Mouse (Mus musculus) midbrain, embryonic 14.5 days (tissue): ENCODE measurements around the gene Dsn1. TPM values are rescaled to one million over a fixed set of nuclear protein-coding genes. Genes with fewer than 3 reads are reported as not detected.

Experiments
- ATAC-seq: fragments of 200-750 bp; cut with Nextera tagmentation; 2 replicates; pipeline ENCODE4 v1.8.0; 2017; ENCODE audit warnings: moderate number of reproducible peaks, moderate library complexity; ENCODE audit not compliant: low FRiP score, low TSS enrichment
- DNase-seq: peaks from one replicate; pipeline ENCODE4 v3.0.0-alpha.2; 2015
- H3K27ac ChIP-seq: fragments of 300-500 bp; sonication (generic); replicated peaks from 2 replicates; pipeline ENCODE4 v1.5.1; 2014; ENCODE audit warnings: mild to moderate bottlenecking, low read depth, low read length, moderate library complexity
- H3K27me3 ChIP-seq: fragments of 300-500 bp; sonication (generic); 2 replicates; pipeline ENCODE4 v1.6.1; 2014; ENCODE audit warnings: low read length, control low read depth, mixed read lengths; ENCODE audit not compliant: control insufficient read depth, insufficient read depth
- H3K36me3 ChIP-seq: fragments of 300-500 bp; sonication (generic); 2 replicates; pipeline ENCODE4 v1.6.1; 2014; ENCODE audit warnings: low read length, control low read depth; ENCODE audit not compliant: control insufficient read depth, insufficient read depth
- H3K4me1 ChIP-seq: fragments of 300-500 bp; sonication (generic); 2 replicates; pipeline ENCODE4 v1.6.1; 2014; ENCODE audit warnings: mild to moderate bottlenecking, antibody characterized with exemption, low read length, control low read depth; ENCODE audit not compliant: control insufficient read depth, insufficient read depth
- H3K4me2 ChIP-seq: fragments of 300-500 bp; sonication (generic); 2 replicates; pipeline ENCODE4 v1.6.1; 2014; ENCODE audit warnings: mild to moderate bottlenecking, low read length, moderate library complexity
- H3K4me3 ChIP-seq: fragments of 300-500 bp; sonication (generic); replicated peaks from 2 replicates; pipeline ENCODE4 v1.5.1; 2014; ENCODE audit warnings: low read depth, low read length
- H3K9ac ChIP-seq: fragments of 300-500 bp; sonication (generic); replicated peaks from 2 replicates; pipeline ENCODE4 v1.6.1; 2014; ENCODE audit warnings: mild to moderate bottlenecking, low read length, moderate library complexity
- H3K9me3 ChIP-seq: fragments of 300-500 bp; sonication (generic); 2 replicates; pipeline ENCODE4 v1.6.1; 2016; ENCODE audit warnings: low read length, control low read depth, mixed read lengths; ENCODE audit not compliant: control insufficient read depth
- WGBS: fragments of 180-500 bp; shearing (Covaris S2); extraction: QIAGEN DNeasy Blood & Tissue Kit; methylation state at CpG from one replicate; pipeline ENCODE4 v1.1.7; 2014; 5-methylcytosine and 5-hydroxymethylcytosine counted together
- polyA plus RNA-seq: library from polyadenylated mRNA; unstranded; fragments of >200 nt; fragmentation: Nextera tagmentation; extraction: Ambion mirVana; gene quantifications from 2 replicates; pipeline ENCODE4 v1.2.1, GENCODE M21; 2014

Gene Dsn1
- polyA plus RNA-seq, 1 experiment from 2014 or later: 13.7 TPM

DNA sequence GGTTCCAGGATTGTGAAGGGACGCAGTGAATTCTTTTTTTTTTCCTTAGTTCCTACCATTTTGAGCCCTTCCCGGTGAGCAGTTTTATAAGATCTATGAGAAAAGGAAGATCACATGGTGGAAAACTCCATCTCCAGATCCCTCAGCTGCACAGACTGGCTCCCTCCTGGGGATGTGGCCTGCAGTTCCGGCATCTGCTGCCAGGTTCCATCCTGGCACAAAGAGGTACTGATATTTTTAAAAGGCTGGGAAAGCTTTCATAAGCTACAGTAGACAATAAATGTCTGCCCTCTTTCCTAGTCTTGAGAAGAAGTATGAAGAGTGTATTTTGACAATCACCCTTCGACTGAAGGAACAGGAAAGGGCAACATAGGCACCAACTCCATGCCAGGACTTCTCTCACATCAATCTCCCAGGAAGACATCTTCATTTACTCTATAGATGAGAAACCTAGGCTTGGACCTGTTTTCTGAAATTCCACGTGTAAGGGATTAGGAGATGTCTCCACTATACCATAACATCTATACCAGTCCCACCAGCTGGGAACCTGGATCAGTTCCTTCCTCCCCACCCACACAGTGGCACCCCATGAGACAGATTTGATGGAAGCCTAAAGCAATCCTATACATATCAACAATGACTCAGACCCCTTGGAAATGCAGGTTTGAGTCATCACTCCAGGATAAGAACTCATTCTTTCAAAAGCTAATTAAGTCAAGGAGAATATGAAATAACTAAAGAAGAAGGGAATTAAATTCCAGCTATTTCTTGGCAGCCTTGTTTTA lies 33.4 kb downstream of the Dsn1 start:
- ATAC-seq (no peak), DNase-seq (no peak)
- no peaks in the 10 kb centered on the region for H3K4me1 ChIP-seq
- H3K4me3 ChIP-seq: no peak overlapping the region
- 87% methylated on average over 5 of the region's 5 CpGs for WGBS
- no peak overlapping the region for H3K9ac ChIP-seq
- H3K4me2 ChIP-seq: no peak overlapping the region
- H3K9me3 ChIP-seq: no peaks in the 10 kb centered on the region
- H3K36me3 ChIP-seq: 0 out of 2 replicates have a peak, but pooled peaks cover 2% of the 10 kb centered on the region
- no peaks in the 10 kb centered on the region for H3K27me3 ChIP-seq
- H3K27ac ChIP-seq: no peak overlapping the region

- Histone ChIP-seq H3K27me3 (no peaks in the 10 kb centered on the region), H3K9me3 (no peaks in the 10 kb centered on the region), H3K9ac (no peak overlapping the region), H3K4me1 (no peaks in the 10 kb centered on the region), H3K4me2 (no peak overlapping the region), H3K27ac (no peak overlapping the region), H3K4me3 (no peak overlapping the region), H3K36me3 (0 out of 2 replicates have a peak, but pooled peaks cover 2% of the 10 kb centered on the region)
- DNase-seq (no peak), ATAC-seq (no peak)
- 77% methylated on average over 7 of the region's 7 CpGs for WGBS
Measured at GRCm38 (mm10) chr2:156970253-156970652, 36.7 kb downstream of the Dsn1 start.

GRCm38 (mm10) chr2:156968501-156968900 lies 38.5 kb downstream of the Dsn1 start:
- Histone ChIP-seq H3K9ac (no peak overlapping the region), H3K4me1 (no peaks in the 10 kb centered on the region), H3K27me3 (no peaks in the 10 kb centered on the region), H3K9me3 (no peaks in the 10 kb centered on the region), H3K4me3 (no peak overlapping the region), H3K36me3 (0 out of 2 replicates have a peak, but pooled peaks cover 2% of the 10 kb centered on the region), H3K4me2 (no peak overlapping the region), H3K27ac (no peak overlapping the region)
- DNase-seq: no peak
- WGBS: 79% methylated on average over 4 of the region's 4 CpGs
- no peak for ATAC-seq

DNA sequence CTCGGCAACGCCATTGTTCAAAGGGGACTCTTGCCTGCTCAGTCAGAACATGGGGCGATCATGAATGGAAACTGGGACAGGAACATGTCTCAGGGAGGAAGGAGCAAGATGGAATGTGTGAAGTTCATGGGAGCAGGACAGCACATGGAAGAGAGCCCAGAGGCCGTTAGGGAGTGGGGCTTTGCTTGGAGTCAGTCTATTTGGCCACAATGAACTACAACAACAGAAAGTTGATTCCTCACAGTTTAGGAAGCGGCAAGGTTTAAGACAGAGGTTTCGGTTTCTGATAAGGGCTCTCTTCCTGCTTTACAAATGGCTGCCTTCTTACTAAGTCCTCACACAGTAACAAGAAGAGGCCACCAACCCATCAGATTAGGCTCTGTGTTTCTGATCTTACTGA lies 39.6 kb downstream of the Dsn1 start:
- Histone ChIP-seq H3K36me3 (0 out of 2 replicates have a peak, but pooled peaks cover 2% of the 10 kb centered on the region), H3K27ac (no peak overlapping the region), H3K27me3 (no peaks in the 10 kb centered on the region), H3K4me3 (no peak overlapping the region), H3K4me1 (no peaks in the 10 kb centered on the region), H3K4me2 (no peak overlapping the region), H3K9ac (no peak overlapping the region), H3K9me3 (no peaks in the 10 kb centered on the region)
- ATAC-seq (no peak), DNase-seq (no peak)
- WGBS: 83% methylated on average over 6 of the region's 6 CpGs

DNA sequence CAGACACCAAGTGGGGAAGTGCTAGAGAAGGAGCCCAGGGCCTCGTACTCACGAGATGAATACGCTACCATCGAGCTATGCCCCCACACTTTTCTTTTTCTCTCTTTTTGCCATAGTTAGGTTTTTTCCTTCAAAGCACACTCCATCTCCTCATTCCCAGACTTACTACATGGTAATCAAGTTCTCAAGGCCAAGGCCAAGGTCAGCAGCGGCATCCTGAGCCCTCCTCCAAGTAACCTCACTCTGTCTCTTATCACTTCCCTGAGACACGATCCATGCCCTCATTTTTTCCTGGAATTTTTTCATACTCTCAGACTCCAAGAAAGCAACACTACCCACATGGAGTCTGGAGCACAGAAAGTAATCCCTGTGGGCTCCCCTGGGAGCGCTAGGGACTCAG lies 43.1 kb downstream of the Dsn1 start:
- H3K9me3 ChIP-seq: no peaks in the 10 kb centered on the region
- no peak overlapping the region for H3K9ac ChIP-seq
- H3K4me1 ChIP-seq: no peaks in the 10 kb centered on the region
- no peak overlapping the region for H3K27ac ChIP-seq
- ATAC-seq: no peak
- H3K4me3 ChIP-seq: no peak overlapping the region
- DNase-seq: no peak
- H3K4me2 ChIP-seq: no peak overlapping the region
- H3K36me3 ChIP-seq: no peaks in the 10 kb centered on the region
- no peaks in the 10 kb centered on the region for H3K27me3 ChIP-seq
- 95% methylated on average over 7 of the region's 7 CpGs for WGBS

GRCm38 (mm10) chr2:156958496-156959252 lies 48.3 kb downstream of the Dsn1 start:
- H3K27me3 ChIP-seq: no peaks in the 10 kb centered on the region
- H3K27ac ChIP-seq: no peak overlapping the region
- 91% methylated on average over 9 of the region's 9 CpGs for WGBS
- H3K36me3 ChIP-seq: peaks cover 4% of the 10 kb centered on the region
- no peak overlapping the region for H3K4me3 ChIP-seq
- DNase-seq (no peak), ATAC-seq (no peak)
- no peaks in the 10 kb centered on the region for H3K4me1 ChIP-seq
- H3K4me2 ChIP-seq: no peak overlapping the region
- no peaks in the 10 kb centered on the region for H3K9me3 ChIP-seq
- no peak overlapping the region for H3K9ac ChIP-seq

DNA sequence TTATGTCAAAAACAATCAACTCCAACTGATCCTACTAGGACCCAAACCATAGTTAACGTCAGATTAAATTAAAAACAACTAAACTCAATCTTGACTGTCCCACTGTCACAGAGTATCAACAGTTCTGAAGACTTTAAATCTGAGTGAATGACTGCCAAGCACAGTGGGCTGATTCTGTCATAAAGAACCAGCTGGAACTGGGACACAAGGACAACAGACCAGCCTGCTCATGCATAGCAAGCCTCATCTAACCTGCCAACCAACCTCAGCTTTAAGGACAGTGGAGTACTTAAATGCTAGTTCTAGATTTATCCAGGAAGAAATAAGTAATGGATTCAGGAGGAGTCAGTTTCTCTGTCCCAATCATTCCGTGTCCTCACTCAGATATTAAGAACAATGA lies 49.9 kb downstream of the Dsn1 start:
- no peak overlapping the region for H3K27ac ChIP-seq
- no peak overlapping the region for H3K4me3 ChIP-seq
- WGBS: 90% methylated on average over 2 of the region's 2 CpGs
- no peaks in the 10 kb centered on the region for H3K27me3 ChIP-seq
- peaks cover 4% of the 10 kb centered on the region for H3K36me3 ChIP-seq
- no peak for DNase-seq
- no peak overlapping the region for H3K4me2 ChIP-seq
- no peaks in the 10 kb centered on the region for H3K4me1 ChIP-seq
- H3K9ac ChIP-seq: no peak overlapping the region
- H3K9me3 ChIP-seq: no peaks in the 10 kb centered on the region
- no peak for ATAC-seq

DNA sequence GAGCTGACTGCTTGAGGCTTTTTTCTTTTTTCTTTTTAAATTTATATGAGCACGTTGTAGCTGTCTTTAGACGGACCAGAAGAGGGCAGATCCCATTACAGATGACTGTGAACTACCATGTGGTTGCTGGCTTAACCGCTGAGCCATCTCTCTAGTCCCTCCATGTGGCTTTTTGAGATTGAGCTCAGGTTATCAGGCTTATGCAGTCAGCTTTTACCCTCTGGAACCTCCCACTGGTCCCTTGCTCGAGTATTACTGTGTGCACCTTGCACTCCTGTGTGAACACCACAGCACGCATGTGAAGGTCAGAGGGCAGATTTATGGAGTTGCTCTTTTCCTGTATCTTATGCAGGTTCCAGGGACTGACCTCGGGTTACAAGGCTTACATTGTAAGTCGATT lies 50.6 kb downstream of the Dsn1 start:
- no peak for ATAC-seq
- peaks cover 4% of the 10 kb centered on the region for H3K36me3 ChIP-seq
- H3K27ac ChIP-seq: no peak overlapping the region
- DNase-seq: no peak
- no peak overlapping the region for H3K4me2 ChIP-seq
- H3K27me3 ChIP-seq: no peaks in the 10 kb centered on the region
- no peak overlapping the region for H3K9ac ChIP-seq
- no peaks in the 10 kb centered on the region for H3K4me1 ChIP-seq
- no peaks in the 10 kb centered on the region for H3K9me3 ChIP-seq
- no peak overlapping the region for H3K4me3 ChIP-seq
- 79% methylated on average over 7 of the region's 7 CpGs for WGBS

DNA sequence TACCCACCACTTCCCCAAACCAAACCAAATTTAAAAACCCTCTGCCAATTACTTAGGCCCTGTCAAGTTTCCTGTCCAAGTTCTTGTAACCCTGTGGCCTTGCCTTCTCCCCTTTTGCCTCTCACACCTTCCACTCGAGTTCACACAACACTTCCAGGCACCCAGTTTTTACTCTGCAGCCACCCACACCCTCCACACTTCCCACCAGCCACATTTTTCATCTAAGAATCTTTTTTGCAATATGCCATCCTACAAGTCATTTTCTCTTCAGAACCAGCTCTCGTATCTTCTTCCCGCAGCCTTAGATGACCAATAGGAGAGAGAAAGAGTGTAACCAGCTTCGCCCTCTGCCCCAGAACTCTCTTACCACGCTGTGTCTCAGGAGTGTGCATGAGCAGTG lies 52.5 kb downstream of the Dsn1 start:
- H3K4me2 ChIP-seq: no peak overlapping the region
- no peak overlapping the region for H3K27ac ChIP-seq
- DNase-seq (no peak), ATAC-seq (no peak)
- H3K27me3 ChIP-seq: no peaks in the 10 kb centered on the region
- H3K4me1 ChIP-seq: no peaks in the 10 kb centered on the region
- 95% methylated on average over 5 of the region's 5 CpGs for WGBS
- H3K36me3 ChIP-seq: peaks cover 4% of the 10 kb centered on the region
- H3K4me3 ChIP-seq: no peak overlapping the region
- no peaks in the 10 kb centered on the region for H3K9me3 ChIP-seq
- H3K9ac ChIP-seq: no peak overlapping the region
